Mouse (Mus musculus) cerebellum, postnatal 25 days (tissue): ENCODE results near the gene Kcna7.
"Not testable (repeated sequence)": the region's sequence is repeated elsewhere in the genome, so short reads cannot be mapped to it uniquely, and the experiment has no call there.

Experiments
- DNase-seq, 2 experiments: peaks; one replicate each; pipeline ENCODE4 v3.0.0; 2021; ENCODE audit warnings: mixed read lengths in 2 of 2

Gene Kcna7

GRCm38 (mm10) chr7:45405091-45406075, at the start of gene Kcna7:
Gene Kcna7 (plus strand): TSS chr7:45405653.
- DNase-seq, result peak; percentile 77 to 86

DNA sequence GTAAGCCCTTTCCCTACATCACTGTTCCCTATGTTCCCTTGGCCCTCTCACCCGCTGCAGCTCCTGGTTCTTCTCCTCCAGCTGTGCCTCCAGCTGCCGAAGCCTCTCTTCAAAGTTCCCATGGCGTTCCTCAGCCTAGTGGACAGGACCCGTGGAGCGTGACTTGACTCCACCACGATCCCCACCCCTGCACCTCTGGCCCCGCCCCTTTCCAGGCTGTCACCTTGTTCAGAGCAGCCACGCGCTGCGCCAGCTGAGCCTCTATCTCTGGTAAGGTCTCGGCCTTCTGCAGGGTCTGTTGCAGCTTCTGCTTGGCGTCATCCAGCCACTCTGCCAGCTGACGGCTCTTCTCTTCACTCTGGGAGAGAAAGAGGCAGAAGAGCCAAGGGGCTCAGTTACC, 49.4 kb upstream of the Kcna7 start:
- DNase-seq, result no peak

- DNase-seq, result not testable (repeated sequence)
These were observed 46.4 kb upstream of the Kcna7 start for GRCm38 (mm10) chr7:45359081-45359480.

GRCm38 (mm10) chr7:45360404-45361125, 44.9 kb upstream of the Kcna7 start:
- DNase-seq, result peak in 1 of 2 experiments; percentile 51

DNA sequence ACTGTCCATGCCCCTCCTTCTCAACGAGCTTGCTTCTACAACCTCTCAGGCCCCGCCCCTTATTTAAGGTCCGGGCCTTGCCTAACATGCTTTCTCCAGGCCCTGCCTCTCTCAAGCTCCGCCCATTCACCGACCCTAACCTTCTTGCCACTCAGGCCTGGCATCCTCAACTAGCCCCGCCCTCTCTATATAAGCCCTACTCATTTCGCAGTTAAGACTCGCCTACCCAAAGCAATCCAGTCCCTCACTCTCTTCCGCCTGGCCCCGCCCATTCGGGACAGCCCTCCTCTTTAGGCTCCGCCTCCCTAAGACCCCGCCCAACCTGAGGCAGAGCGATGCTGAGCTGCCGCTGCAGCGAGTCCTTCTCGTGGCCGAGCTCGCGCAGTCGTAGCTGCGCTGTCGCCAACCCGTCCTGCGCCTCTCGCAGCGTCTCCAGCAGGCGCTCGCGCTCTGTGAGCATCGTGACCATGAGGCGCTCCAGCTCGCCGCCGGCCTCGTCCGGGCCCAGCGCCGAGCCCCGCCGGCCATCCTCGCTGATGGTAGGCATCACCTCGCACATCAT, 44.1 kb upstream of the Kcna7 start:
- DNase-seq, result peak; percentile 87 to 91

DNA sequence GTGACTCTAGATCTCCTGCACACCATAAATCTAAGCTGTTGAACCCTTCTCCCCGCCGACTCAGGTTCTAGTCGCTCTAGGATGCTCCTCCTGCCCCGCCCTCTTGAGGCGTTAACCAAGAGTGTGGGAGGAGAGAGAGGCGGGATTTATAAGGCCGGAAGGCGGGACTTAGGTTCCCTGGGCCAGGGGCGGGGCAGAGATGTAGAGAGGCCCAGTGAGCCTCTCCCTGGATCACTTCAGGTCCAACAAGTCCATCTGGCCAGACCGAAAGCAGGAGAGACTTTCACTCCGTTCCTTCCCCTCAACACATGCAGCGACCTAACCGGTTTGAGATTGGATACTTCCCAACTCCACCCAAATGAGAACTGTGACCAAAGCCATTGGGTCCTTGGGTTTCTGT, 42.7 kb upstream of the Kcna7 start:
- DNase-seq, result peak; percentile 77 to 86

- peak in 1 of 2 experiments; percentile 54 for DNase-seq
These were observed 41.5 kb upstream of the Kcna7 start for GRCm38 (mm10) chr7:45363983-45364382.

DNA sequence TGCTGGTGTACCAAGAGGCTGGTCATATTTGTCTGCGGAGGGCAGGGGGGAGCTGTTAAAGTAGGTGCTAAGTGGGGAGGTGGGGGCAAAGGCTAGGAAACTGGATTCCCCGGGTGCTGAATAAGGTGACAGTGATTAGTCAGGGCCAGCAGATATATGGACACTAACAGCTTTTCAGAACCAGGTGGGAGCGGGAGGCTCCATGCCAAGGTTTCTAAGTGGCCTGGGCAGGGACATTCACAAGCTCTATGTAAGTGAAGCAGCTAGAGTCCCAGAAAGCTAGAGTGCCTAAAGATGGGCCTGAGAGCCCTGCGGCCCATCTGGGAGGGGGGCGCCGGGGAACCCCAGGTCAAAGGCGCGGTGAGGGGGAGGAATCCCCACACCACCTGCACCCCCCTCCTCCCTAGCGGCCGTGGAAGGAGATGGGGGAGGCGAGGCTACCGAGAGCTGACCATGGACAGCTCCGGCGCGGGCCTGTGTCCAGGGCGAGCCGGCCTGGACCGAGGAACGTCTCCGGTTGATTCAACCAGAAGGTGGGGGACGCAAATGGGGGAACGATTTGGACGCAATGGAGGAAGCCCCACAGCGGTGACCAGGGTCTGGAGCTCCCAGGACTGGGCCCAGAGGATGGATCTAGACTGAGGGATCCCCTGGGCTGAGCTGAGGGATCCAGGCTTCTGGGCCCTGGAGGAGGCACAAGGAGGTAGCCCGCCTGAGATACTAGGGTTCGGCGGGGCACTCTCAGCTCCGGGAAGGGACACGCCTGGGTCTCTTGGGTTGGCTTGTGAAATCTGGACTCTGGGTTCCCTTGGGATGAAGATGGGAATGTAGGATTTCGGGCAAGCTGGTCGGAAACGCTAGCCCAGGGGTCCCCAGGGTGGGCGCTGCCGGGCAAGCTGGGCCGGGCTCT, 39.5 kb upstream of the Kcna7 start:
- peak; percentile 73 to 80 for DNase-seq

GRCm38 (mm10) chr7:45366652-45367019, 38.8 kb upstream of the Kcna7 start, which contains the start of gene Ppfia3:
Gene Ppfia3 (minus strand): TSS chr7:45367019.
- DNase-seq, result no peak

- DNase-seq, result peak; percentile 99
These were observed 38.2 kb upstream of the Kcna7 start for GRCm38 (mm10) chr7:45367020-45367880.

- no peak for DNase-seq
These were observed 37.3 kb upstream of the Kcna7 start for GRCm38 (mm10) chr7:45368178-45368577.

GRCm38 (mm10) chr7:45369022-45369745, 36.3 kb upstream of the Kcna7 start:
- peak in 1 of 2 experiments; percentile 47 for DNase-seq

DNA sequence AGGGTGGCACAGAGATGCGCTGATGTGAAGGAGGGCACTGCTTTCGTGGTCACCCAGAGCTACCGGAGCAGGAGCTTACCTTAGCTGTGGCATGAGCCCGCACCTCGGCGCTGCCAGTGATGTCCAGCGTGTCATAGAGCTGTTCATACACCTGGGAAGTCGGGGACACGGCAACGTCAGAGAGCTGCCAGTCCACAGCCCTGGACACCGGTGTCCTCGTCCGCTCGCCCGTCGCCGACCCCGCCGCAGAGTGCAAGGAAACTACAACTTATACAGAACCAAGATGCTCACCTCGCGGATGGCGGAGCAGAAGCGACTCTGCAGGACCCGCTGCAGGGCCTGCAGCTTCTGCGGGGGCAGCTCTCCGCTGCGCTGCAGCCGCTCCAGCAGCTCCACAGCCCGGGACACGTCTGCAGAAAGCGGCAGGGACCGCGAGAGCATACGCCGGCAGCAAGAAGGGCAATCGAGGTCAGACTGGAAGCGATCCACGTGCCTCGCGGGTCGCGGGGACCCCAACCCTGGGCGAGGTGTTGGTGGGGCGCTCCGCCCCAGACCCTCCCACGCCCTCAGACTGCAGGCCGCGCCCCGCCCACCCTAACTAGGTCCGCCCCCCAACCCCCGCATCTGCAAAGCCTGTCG, 35.5 kb upstream of the Kcna7 start:
- DNase-seq, result peak in 1 of 2 experiments; percentile 59

DNA sequence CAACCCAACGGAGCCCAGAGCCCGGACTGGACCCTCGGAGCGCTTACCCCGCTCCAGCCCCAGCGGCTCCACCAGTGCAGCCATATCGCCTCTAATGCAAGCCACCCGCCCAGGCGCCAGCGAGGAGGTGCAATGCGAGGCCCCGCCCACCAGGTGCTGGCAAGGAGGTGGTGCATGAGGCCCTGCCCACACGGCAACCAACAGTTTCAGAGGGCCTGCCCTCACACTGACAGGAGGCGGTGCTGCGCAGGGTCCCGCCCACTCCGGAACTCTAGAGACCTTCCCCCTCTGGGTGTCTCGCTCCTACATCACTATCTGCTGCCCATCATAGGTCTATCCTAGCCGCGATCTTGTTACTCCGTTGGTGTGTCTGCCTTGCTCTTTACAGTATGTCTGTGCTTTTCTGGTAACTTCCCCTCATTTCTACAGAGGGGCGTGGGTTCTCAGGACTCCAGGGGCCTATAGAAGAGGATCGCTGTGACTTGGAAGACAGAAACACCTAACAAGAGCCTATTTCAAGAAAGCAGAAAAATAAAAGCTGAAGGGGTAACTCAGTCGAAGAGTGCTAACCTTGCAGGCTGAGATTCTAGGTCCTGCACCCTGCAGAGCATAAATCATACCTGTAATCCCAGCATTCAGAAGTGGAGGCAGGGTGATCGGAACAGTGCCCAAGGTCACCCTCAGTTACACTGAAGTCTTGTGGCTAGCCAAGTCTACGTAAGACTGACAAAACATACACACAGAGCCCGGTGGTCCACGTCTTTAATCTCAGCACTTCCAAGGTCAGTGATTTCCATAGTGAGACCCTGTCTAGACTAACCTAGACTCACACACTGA, 34.8 kb upstream of the Kcna7 start, which contains the start of gene Lin7b:
TSS of gene Lin7b (minus strand) at position 109 of the 837 bp plus-strand sequence.
- DNase-seq, result peak; percentile 87 to 94

DNA sequence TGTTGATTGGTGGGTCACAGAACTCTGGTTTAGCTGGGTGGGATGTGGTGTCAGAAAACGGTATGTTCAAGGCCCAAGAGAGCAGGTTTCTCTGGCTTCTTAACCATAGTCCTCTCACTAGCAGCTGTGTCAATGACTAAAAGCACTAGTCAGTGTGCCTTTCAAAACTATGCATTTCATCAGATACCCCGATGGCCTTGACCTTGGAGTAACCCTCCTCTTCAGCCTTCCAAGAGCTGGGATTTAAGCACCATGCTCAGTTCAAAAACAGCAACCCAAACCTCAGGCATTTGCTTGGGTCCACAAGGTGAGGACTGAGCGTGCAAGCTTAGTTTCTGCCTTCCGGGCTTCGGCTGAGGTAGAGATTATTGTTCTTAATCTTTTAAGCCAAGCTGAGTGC, 33.1 kb upstream of the Kcna7 start:
- DNase-seq, result no peak

GRCm38 (mm10) chr7:45374620-45375019, 30.8 kb upstream of the Kcna7 start:
- no peak for DNase-seq

DNA sequence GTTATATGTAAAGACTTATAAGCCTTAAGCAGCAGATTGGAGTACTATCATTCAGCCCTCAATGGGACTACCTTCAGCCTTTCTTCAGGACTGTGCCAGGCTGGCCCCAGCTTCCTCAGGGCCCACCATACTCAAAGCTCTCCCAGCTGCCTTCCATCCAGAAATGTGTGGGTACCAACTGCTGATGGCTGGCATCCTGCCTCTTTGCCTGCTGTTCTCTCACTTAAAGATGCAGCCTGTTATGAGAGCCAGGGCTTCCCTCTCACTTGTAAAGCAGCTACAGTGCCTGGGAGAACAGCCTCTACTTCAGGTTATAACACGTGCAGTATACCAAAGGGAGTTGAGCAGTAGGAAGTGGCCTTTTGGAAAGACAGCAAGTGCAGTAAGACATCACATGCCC, 29.4 kb upstream of the Kcna7 start:
- no peak for DNase-seq

GRCm38 (mm10) chr7:45386077-45386476, 19.4 kb upstream of the Kcna7 start:
- DNase-seq, result no peak

GRCm38 (mm10) chr7:45395129-45395541, 10.3 kb upstream of the Kcna7 start:
- no peak for DNase-seq
